Mouse (Mus musculus): ENCODE data around the gene Kcnk5. TPM values are rescaled to one million over a fixed set of nuclear protein-coding genes. Genes with fewer than 3 reads are reported as not detected.

Kcnk5 gene
- 1.8 and 4.1 TPM in 2 replicates for polyA plus RNA-seq (2015; fragmentation: Nextera tagmentation; extraction: Ambion mirVana)

- no peaks in the 10 kb centered on the region for H3K36me3 ChIP-seq
- no peaks in the 10 kb centered on the region for H3K9me3 ChIP-seq (replicated peaks)
- H3K27ac ChIP-seq: no peak within 1 kb of the TSS
- peak within 1 kb of the TSS; percentile 57 for H3K4me3 ChIP-seq
- H3K4me2 ChIP-seq: peak within 1 kb of the TSS; percentile 90
- under 1% methylated on average over 36 of the region's 36 CpGs for WGBS
- H3K9ac ChIP-seq: peak within 1 kb of the TSS; percentile 42
- peak; percentile 89 for ATAC-seq (replicated peaks; ENCODE audit: insufficient number of reproducible peaks, insufficient read depth, low FRiP score, low read depth)
- peaks cover 20% of the 10 kb centered on the region for H3K4me1 ChIP-seq (replicated peaks)
- H3K27me3 ChIP-seq: no peaks in the 10 kb centered on the region
Observed at GRCm38 (mm10) chr14:20181466-20181921, at the start of gene Kcnk5. Kcnk5 (minus strand) TSS chr14:20181809.

- WGBS: 78% methylated on average over 7 of the region's 7 CpGs
- Histone ChIP-seq H3K36me3 (no peaks in the 10 kb centered on the region), H3K27ac (no peak overlapping the region), H3K9me3 (replicated peaks) (no peaks in the 10 kb centered on the region), H3K4me1 (replicated peaks) (peaks cover 5% of the 10 kb centered on the region; the same call in 1 of the 2 replicates), H3K27me3 (no peaks in the 10 kb centered on the region), H3K9ac (no peak overlapping the region), H3K4me3 (no peak overlapping the region), H3K4me2 (no peak overlapping the region)
- ATAC-seq (replicated peaks; ENCODE audit: insufficient number of reproducible peaks, insufficient read depth, low FRiP score, low read depth): no peak
Observed at GRCm38 (mm10) chr14:20230063-20230491, 48.5 kb upstream of the Kcnk5 start.

- H3K27ac ChIP-seq: no peak overlapping the region
- no peak overlapping the region for H3K4me2 ChIP-seq
- no peaks in the 10 kb centered on the region for H3K27me3 ChIP-seq
- H3K9ac ChIP-seq: no peak overlapping the region
- peaks cover 6% of the 10 kb centered on the region for H3K4me1 ChIP-seq (replicated peaks)
- H3K36me3 ChIP-seq: no peaks in the 10 kb centered on the region
- WGBS: 60% methylated on average over 6 of the region's 6 CpGs
- H3K9me3 ChIP-seq (replicated peaks): no peaks in the 10 kb centered on the region
- ATAC-seq (replicated peaks; ENCODE audit: insufficient number of reproducible peaks, insufficient read depth, low FRiP score, low read depth): no peak
- no peak overlapping the region for H3K4me3 ChIP-seq
Observed at GRCm38 (mm10) chr14:20229437-20229836, 47.8 kb upstream of the Kcnk5 start.

GRCm38 (mm10) chr14:20228336-20228735 is 46.7 kb upstream of the Kcnk5 start:
- ATAC-seq (replicated peaks; ENCODE audit: insufficient number of reproducible peaks, insufficient read depth, low FRiP score, low read depth): no peak
- no peak overlapping the region for H3K4me3 ChIP-seq
- no peaks in the 10 kb centered on the region for H3K27me3 ChIP-seq
- no peak overlapping the region for H3K27ac ChIP-seq
- no peaks in the 10 kb centered on the region for H3K36me3 ChIP-seq
- H3K4me1 ChIP-seq (replicated peaks): peaks cover 9% of the 10 kb centered on the region
- no peak overlapping the region for H3K9ac ChIP-seq
- H3K4me2 ChIP-seq: no peak overlapping the region
- H3K9me3 ChIP-seq (replicated peaks): no peaks in the 10 kb centered on the region
- 64% methylated on average over 4 of the region's 4 CpGs for WGBS

- ATAC-seq (replicated peaks; ENCODE audit: insufficient number of reproducible peaks, insufficient read depth, low FRiP score, low read depth): no peak
- no peaks in the 10 kb centered on the region for H3K27me3 ChIP-seq
- 71% methylated on average over 2 of the region's 2 CpGs for WGBS
Observed at GRCm38 (mm10) chr14:20226982-20227381, 45.4 kb upstream of the Kcnk5 start.

GRCm38 (mm10) chr14:20226488-20226887 is 44.9 kb upstream of the Kcnk5 start:
- H3K27ac ChIP-seq: no peak overlapping the region
- no peaks in the 10 kb centered on the region for H3K27me3 ChIP-seq
- no peaks in the 10 kb centered on the region for H3K36me3 ChIP-seq
- H3K4me2 ChIP-seq: no peak overlapping the region
- no peak overlapping the region for H3K4me3 ChIP-seq
- no peak for ATAC-seq (replicated peaks; ENCODE audit: insufficient number of reproducible peaks, insufficient read depth, low FRiP score, low read depth)
- no peak overlapping the region for H3K9ac ChIP-seq
- peaks cover 9% of the 10 kb centered on the region for H3K4me1 ChIP-seq (replicated peaks)
- no peaks in the 10 kb centered on the region for H3K9me3 ChIP-seq (replicated peaks)
- 76% methylated on average over 7 of the region's 7 CpGs for WGBS

More at GRCm38 (mm10) chr14:20226982-20227381, 45.4 kb upstream of the Kcnk5 start:
- Histone ChIP-seq H3K9me3 (replicated peaks) (no peaks in the 10 kb centered on the region), H3K4me3 (no peak overlapping the region), H3K36me3 (no peaks in the 10 kb centered on the region), H3K9ac (no peak overlapping the region), H3K4me2 (no peak overlapping the region), H3K27ac (no peak overlapping the region), H3K4me1 (replicated peaks) (peaks cover 9% of the 10 kb centered on the region)

GRCm38 (mm10) chr14:20225525-20225924 is 43.9 kb upstream of the Kcnk5 start:
- Histone ChIP-seq H3K4me2 (no peak overlapping the region), H3K4me3 (no peak overlapping the region), H3K27me3 (no peaks in the 10 kb centered on the region), H3K4me1 (replicated peaks) (peaks cover 9% of the 10 kb centered on the region), H3K9ac (no peak overlapping the region), H3K36me3 (no peaks in the 10 kb centered on the region), H3K27ac (no peak overlapping the region), H3K9me3 (replicated peaks) (no peaks in the 10 kb centered on the region)
- WGBS: 59% methylated on average over 4 of the region's 4 CpGs
- no peak for ATAC-seq (replicated peaks; ENCODE audit: insufficient number of reproducible peaks, insufficient read depth, low FRiP score, low read depth)

GRCm38 (mm10) chr14:20224576-20225218 is 43.1 kb upstream of the Kcnk5 start:
- 0 out of 2 replicates have a peak, but pooled peaks have one; percentile 43 for ATAC-seq (replicated peaks; ENCODE audit: insufficient number of reproducible peaks, insufficient read depth, low FRiP score, low read depth)
- peaks cover 9% of the 10 kb centered on the region for H3K4me1 ChIP-seq (replicated peaks)
- H3K4me3 ChIP-seq: no peak overlapping the region
- no peak overlapping the region for H3K27ac ChIP-seq
- H3K9me3 ChIP-seq (replicated peaks): no peaks in the 10 kb centered on the region
- no peaks in the 10 kb centered on the region for H3K27me3 ChIP-seq
- WGBS: 60% methylated on average over 10 of the region's 10 CpGs
- no peaks in the 10 kb centered on the region for H3K36me3 ChIP-seq
- H3K9ac ChIP-seq: no peak overlapping the region
- no peak overlapping the region for H3K4me2 ChIP-seq

- H3K36me3 ChIP-seq: no peaks in the 10 kb centered on the region
- peaks cover 9% of the 10 kb centered on the region for H3K4me1 ChIP-seq (replicated peaks)
- H3K27me3 ChIP-seq: no peaks in the 10 kb centered on the region
- ATAC-seq (replicated peaks; ENCODE audit: insufficient number of reproducible peaks, insufficient read depth, low FRiP score, low read depth): no peak
- H3K9ac ChIP-seq: no peak overlapping the region
- H3K27ac ChIP-seq: no peak overlapping the region
- no peak overlapping the region for H3K4me3 ChIP-seq
- H3K9me3 ChIP-seq (replicated peaks): no peaks in the 10 kb centered on the region
- no peak overlapping the region for H3K4me2 ChIP-seq
- 6% methylated on average over 4 of the region's 4 CpGs for WGBS
Observed at GRCm38 (mm10) chr14:20224163-20224562, 42.6 kb upstream of the Kcnk5 start.

GRCm38 (mm10) chr14:20223253-20223652 is 41.6 kb upstream of the Kcnk5 start:
- H3K4me2 ChIP-seq: no peak overlapping the region
- ATAC-seq (replicated peaks; ENCODE audit: insufficient number of reproducible peaks, insufficient read depth, low FRiP score, low read depth): no peak
- no peak overlapping the region for H3K27ac ChIP-seq
- H3K4me1 ChIP-seq (replicated peaks): peaks cover 9% of the 10 kb centered on the region
- H3K27me3 ChIP-seq: no peaks in the 10 kb centered on the region
- no peaks in the 10 kb centered on the region for H3K9me3 ChIP-seq (replicated peaks)
- H3K4me3 ChIP-seq: no peak overlapping the region
- H3K9ac ChIP-seq: no peak overlapping the region
- 62% methylated on average over 5 of the region's 5 CpGs for WGBS
- H3K36me3 ChIP-seq: no peaks in the 10 kb centered on the region

GRCm38 (mm10) chr14:20221083-20221482 is 39.5 kb upstream of the Kcnk5 start:
- no peak for ATAC-seq (replicated peaks; ENCODE audit: insufficient number of reproducible peaks, insufficient read depth, low FRiP score, low read depth)
- Histone ChIP-seq H3K27me3 (no peaks in the 10 kb centered on the region), H3K4me2 (no peak overlapping the region), H3K27ac (no peak overlapping the region), H3K4me1 (replicated peaks) (peaks cover 9% of the 10 kb centered on the region), H3K9me3 (replicated peaks) (no peaks in the 10 kb centered on the region), H3K9ac (no peak overlapping the region), H3K4me3 (no peak overlapping the region), H3K36me3 (no peaks in the 10 kb centered on the region)
- 63% methylated on average over 7 of the region's 7 CpGs for WGBS

- H3K36me3 ChIP-seq: no peaks in the 10 kb centered on the region
- H3K4me2 ChIP-seq: no peak overlapping the region
- peaks cover 4% of the 10 kb centered on the region for H3K4me1 ChIP-seq (replicated peaks)
- no peak overlapping the region for H3K9ac ChIP-seq
- H3K27ac ChIP-seq: no peak overlapping the region
- H3K9me3 ChIP-seq (replicated peaks): no peaks in the 10 kb centered on the region
- H3K4me3 ChIP-seq: no peak overlapping the region
- WGBS: 48% methylated on average over 1 of the region's 1 CpGs
- H3K27me3 ChIP-seq: no peaks in the 10 kb centered on the region
- no peak for ATAC-seq (replicated peaks; ENCODE audit: insufficient number of reproducible peaks, insufficient read depth, low FRiP score, low read depth)
Observed at GRCm38 (mm10) chr14:20219849-20220248, 38.2 kb upstream of the Kcnk5 start.

All from heart, embryonic 15.5 days (tissue).